Mouse (Mus musculus) lung, postnatal 0 days (tissue): Measurements from ENCODE around the gene Aven. TPM values are rescaled to one million over a fixed set of nuclear protein-coding genes. Genes with fewer than 3 reads are reported as not detected.

Experiments used
- ATAC-seq: fragments of 200-750 bp; cut with Nextera tagmentation; 2 replicates; pipeline ENCODE4 v1.8.0; 2017; ENCODE audit warnings: moderate library complexity
- DNase-seq: peaks from one replicate; pipeline ENCODE4 v3.0.0-alpha.2; 2016; ENCODE audit warnings: low spot score
- H3K27ac ChIP-seq: fragments of 300-500 bp; sonication (generic); 2 replicates; pipeline ENCODE4 v1.5.1; 2014; ENCODE audit warnings: antibody characterized with exemption, mild to moderate bottlenecking, low read length, mixed read lengths
- H3K27me3 ChIP-seq: fragments of 300-500 bp; sonication (generic); replicated peaks from 2 replicates; pipeline ENCODE4 v1.6.1; 2014; ENCODE audit warnings: low read length, mixed read lengths; ENCODE audit not compliant: insufficient read depth
- H3K36me3 ChIP-seq: fragments of 300-500 bp; sonication (generic); 2 replicates; pipeline ENCODE4 v1.6.1; 2014; ENCODE audit warnings: low read length, mixed read lengths; ENCODE audit not compliant: insufficient read depth
- H3K4me1 ChIP-seq: fragments of 300-500 bp; sonication (generic); 2 replicates; pipeline ENCODE4 v1.6.1; 2014; ENCODE audit warnings: antibody characterized with exemption, low read depth, low read length, mixed read lengths; ENCODE audit not compliant: insufficient read depth
- H3K4me2 ChIP-seq: fragments of 300-500 bp; sonication (generic); replicated peaks from 2 replicates; pipeline ENCODE4 v1.6.1; 2014; ENCODE audit warnings: low read depth, mild to moderate bottlenecking, low read length, moderate library complexity, mixed read lengths
- H3K4me3 ChIP-seq: fragments of 300-500 bp; sonication (generic); 2 replicates; pipeline ENCODE4 v1.5.1; 2014; ENCODE audit warnings: low read depth, low read length
- H3K9ac ChIP-seq: fragments of 300-500 bp; sonication (generic); replicated peaks from 2 replicates; pipeline ENCODE4 v1.6.1; 2014; ENCODE audit warnings: low read depth, mild to moderate bottlenecking
- H3K9me3 ChIP-seq: fragments of 300-500 bp; sonication (generic); 2 replicates; pipeline ENCODE4 v1.6.1; 2016; ENCODE audit warnings: low read length, mixed read lengths
- CTCF ChIP-seq: IDR thresholded peaks from 2 replicates; pipeline ENCODE4 v1.5.1; 2016; ENCODE audit warnings: antibody characterized with exemption, mild to moderate bottlenecking
- EP300 ChIP-seq: IDR thresholded peaks from 2 replicates; pipeline ENCODE4 v1.6.1; 2016; ENCODE audit warnings: antibody characterized with exemption, mild to moderate bottlenecking, control low read depth
- WGBS: fragments of 180-500 bp; shearing (Covaris S2); extraction: QIAGEN DNeasy Blood & Tissue Kit; methylation state at CpG from one replicate; pipeline ENCODE4 v1.1.7; 2014; 5-methylcytosine and 5-hydroxymethylcytosine counted together
- polyA plus RNA-seq: library from polyadenylated mRNA; unstranded; fragments of >200 nt; fragmentation: Nextera tagmentation; extraction: Ambion mirVana; gene quantifications from 2 replicates; pipeline ENCODE4 v1.2.1, GENCODE M21; 2015

The Aven gene
- polyA plus RNA-seq, 1 experiment from 2014 or later = 2.4 TPM

DNA sequence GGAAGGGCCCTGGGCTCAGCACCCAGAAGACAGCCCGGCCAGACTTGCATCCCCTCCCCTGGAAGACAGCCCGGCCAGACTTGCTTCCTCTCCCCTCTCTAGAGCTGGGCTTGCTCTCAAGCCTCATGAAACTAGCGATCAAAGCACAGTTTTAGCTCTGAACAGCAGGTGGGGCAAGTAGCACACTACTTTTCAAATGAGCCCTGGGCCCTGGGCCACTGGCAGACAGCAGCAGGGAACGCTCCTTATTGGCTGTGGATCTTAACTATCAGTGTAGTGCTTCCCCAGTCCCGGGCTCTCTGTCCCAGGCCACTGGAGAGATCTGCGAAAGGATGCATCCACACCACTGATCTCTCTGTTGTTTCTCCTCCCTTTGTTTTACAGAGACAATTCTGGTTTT is 8.4 kb downstream of the Aven start:
- H3K27ac ChIP-seq = no peak overlapping the region
- 8% methylated on average over 6 of the region's 6 CpGs for WGBS
- ATAC-seq (peak; percentile 90), DNase-seq (peak; percentile 87)
- H3K4me3 ChIP-seq = no peak overlapping the region
- H3K9ac ChIP-seq = no peak overlapping the region
- H3K9me3 ChIP-seq = no peaks in the 10 kb centered on the region
- no peaks in the 10 kb centered on the region for H3K36me3 ChIP-seq
- no peak overlapping the region for H3K4me2 ChIP-seq
- no peak for TF ChIP-seq EP300
- TF ChIP-seq CTCF = peak; percentile 83
- no peaks in the 10 kb centered on the region for H3K4me1 ChIP-seq
- H3K27me3 ChIP-seq = no peaks in the 10 kb centered on the region

DNA sequence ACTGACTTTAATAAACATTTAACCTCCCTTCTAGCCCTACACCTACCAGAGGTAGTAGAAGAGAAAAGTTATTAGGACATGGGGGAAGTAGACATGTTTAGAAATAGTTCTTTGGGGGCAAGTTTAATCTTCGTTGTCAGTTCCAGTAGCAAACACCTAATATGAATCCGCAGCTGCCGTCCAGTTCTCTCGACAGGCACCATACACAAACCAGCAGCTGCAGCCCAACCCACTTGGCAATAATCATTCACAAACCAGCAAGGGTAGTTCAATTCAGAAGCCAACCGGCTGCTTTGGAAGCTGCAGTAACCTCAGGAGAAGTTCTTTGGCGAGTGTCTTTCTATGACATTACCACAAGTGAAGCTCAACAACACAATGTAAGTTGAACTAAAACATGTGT is 11.2 kb downstream of the Aven start:
- Histone ChIP-seq H3K27me3 (no peaks in the 10 kb centered on the region), H3K36me3 (no peaks in the 10 kb centered on the region), H3K9me3 (no peaks in the 10 kb centered on the region), H3K4me1 (no peaks in the 10 kb centered on the region), H3K9ac (no peak overlapping the region), H3K4me2 (no peak overlapping the region), H3K4me3 (no peak overlapping the region), H3K27ac (no peak overlapping the region)
- DNase-seq (no peak), ATAC-seq (no peak)
- 68% methylated on average over 6 of the region's 6 CpGs for WGBS
- TF ChIP-seq EP300 (no peak), CTCF (no peak)

DNA sequence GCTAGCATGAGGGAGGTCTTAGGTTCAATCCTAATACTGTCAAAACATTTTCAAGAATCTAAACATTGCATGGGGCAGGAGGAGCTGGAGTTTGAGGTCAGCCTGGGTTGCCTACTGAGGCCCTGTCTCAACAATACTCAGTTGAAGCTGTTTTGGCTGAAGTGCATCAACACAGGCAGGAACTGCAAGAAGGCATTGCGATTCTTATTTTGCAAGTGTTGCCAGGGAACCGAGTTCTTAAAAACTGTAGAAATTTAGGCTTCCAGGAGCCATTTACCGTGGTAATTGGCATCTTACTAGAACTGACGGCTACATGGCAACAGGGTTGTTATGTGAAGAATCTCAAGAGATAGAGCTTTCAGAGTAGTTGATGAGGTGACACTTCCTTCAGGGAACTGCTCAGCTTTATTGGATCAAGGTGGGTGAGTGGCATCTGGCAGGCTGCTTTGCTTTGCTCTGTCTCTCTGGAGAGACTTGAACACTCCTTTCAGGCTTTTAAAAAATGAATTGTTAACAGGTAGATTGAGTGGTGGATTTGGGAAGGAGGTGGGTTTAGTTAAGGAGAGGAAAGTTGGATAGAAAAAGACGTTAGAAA is 14.2 kb downstream of the Aven start:
- DNase-seq = no peak
- Histone ChIP-seq H3K27me3 (no peaks in the 10 kb centered on the region), H3K27ac (no peak overlapping the region), H3K9me3 (no peaks in the 10 kb centered on the region), H3K9ac (no peak overlapping the region), H3K4me2 (no peak overlapping the region), H3K36me3 (no peaks in the 10 kb centered on the region), H3K4me3 (no peak overlapping the region), H3K4me1 (no peaks in the 10 kb centered on the region)
- TF ChIP-seq EP300 (no peak), CTCF (no peak)
- ATAC-seq = no peak
- WGBS = 70% methylated on average over 5 of the region's 5 CpGs

DNA sequence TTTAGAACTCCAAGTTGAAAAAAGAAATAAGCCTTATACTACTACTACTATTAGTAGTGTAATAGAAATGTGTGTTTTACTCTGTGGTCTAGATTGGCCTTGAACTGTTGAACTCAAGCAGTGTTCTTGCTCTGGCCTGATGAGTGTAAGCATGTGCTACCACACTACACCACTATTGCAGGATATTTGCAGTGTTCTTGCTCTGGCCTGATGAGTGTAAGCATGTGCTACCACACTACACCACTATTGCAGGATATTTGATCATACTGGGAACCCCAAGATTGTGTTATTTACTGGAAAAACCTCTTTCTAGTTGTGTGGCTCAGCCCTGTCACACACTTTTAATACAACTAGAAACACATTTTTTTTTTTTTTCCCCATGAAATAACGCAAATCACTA is 14.7 kb downstream of the Aven start:
- H3K4me1 ChIP-seq = no peaks in the 10 kb centered on the region
- no peaks in the 10 kb centered on the region for H3K27me3 ChIP-seq
- no peak overlapping the region for H3K27ac ChIP-seq
- no peak overlapping the region for H3K4me2 ChIP-seq
- ATAC-seq (no peak), DNase-seq (no peak)
- no peaks in the 10 kb centered on the region for H3K9me3 ChIP-seq
- H3K36me3 ChIP-seq = no peaks in the 10 kb centered on the region
- 85% methylated on average over 1 of the region's 1 CpGs for WGBS
- H3K4me3 ChIP-seq = no peak overlapping the region
- H3K9ac ChIP-seq = no peak overlapping the region
- no peak for TF ChIP-seq CTCF
- no peak for TF ChIP-seq EP300

DNA sequence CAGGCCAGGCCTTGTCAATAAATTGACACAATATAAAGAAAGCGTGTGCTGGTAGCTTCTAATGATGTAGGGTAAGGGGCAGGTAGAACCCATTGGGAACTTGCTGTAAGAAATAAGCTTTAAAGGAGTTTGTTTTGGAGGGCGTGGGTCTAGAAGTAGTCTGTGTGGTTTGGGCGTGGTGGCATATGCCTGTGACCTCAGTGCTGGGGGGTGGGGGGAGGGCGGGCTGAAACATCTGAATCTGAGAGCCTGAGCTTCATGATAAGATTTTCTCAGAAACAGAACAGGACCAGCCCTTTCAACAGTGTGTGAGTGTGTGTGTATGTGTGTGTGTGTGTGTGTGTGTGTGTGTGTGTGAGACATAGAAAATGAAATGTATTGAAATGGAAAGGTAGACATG is 17.4 kb downstream of the Aven start:
- no peak overlapping the region for H3K27ac ChIP-seq
- no peak overlapping the region for H3K4me2 ChIP-seq
- ATAC-seq (peak; percentile 63), DNase-seq (peak; percentile 32)
- H3K4me3 ChIP-seq = no peak overlapping the region
- no peaks in the 10 kb centered on the region for H3K36me3 ChIP-seq
- H3K4me1 ChIP-seq = no peaks in the 10 kb centered on the region
- no peaks in the 10 kb centered on the region for H3K9me3 ChIP-seq
- no peaks in the 10 kb centered on the region for H3K27me3 ChIP-seq
- H3K9ac ChIP-seq = no peak overlapping the region
- TF ChIP-seq EP300 (no peak), CTCF (no peak)
- WGBS = 68% methylated on average over 4 of the region's 4 CpGs

DNA sequence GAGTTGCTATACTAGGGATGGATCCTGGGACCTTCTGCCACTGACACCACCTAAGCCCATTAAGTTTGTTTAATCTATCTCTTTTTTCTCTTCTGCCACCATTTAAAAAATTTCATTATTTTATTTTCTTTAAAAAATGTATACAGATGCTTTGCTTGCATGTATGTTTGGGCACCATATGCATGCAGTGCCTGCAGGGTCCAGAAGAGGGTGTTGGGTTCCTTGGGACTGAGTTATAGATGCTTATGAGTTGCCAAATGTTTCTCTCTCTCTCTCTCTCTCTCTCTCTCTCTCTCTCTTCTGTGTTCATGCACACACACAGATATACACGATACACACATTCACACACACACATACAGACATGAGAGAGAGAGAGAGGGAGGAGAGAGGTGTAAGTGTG is 20.3 kb downstream of the Aven start:
- 83% methylated on average over 1 of the region's 1 CpGs for WGBS
- H3K27ac ChIP-seq = no peak overlapping the region

DNA sequence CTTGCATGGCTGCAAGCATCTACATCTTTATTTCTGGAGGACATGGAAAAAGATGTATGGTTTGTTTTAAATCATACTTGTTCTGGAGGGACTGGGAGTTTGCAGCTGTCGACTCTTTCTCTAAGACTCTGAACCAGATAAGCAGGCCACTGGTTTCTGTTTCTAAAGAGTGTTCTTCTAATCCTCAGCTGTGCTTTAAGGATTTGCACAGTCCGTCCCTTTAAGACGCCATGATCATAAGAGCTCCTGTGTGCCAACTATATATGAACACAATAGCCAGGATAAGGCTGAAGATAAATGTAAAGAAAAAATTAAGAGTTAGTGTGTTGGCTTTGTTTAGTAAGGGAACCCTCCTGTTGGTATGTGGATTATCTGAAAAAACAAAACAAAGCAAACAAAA is 24.0 kb downstream of the Aven start:
- no peak overlapping the region for H3K9ac ChIP-seq
- H3K4me3 ChIP-seq = no peak overlapping the region
- TF ChIP-seq CTCF = no peak
- no peak for TF ChIP-seq EP300
- no peaks in the 10 kb centered on the region for H3K36me3 ChIP-seq
- ATAC-seq (no peak), DNase-seq (no peak)
- no peaks in the 10 kb centered on the region for H3K27me3 ChIP-seq
- no peaks in the 10 kb centered on the region for H3K4me1 ChIP-seq
- H3K4me2 ChIP-seq = no peak overlapping the region
- H3K9me3 ChIP-seq = no peaks in the 10 kb centered on the region
- H3K27ac ChIP-seq = no peak overlapping the region
- WGBS = 78% methylated on average over 3 of the region's 3 CpGs

More for the DNA sequence above, 20.3 kb downstream of the Aven start:
- TF ChIP-seq EP300 (no peak), CTCF (no peak)
- Histone ChIP-seq H3K4me2 (no peak overlapping the region), H3K9me3 (no peaks in the 10 kb centered on the region), H3K36me3 (no peaks in the 10 kb centered on the region), H3K4me3 (no peak overlapping the region), H3K9ac (no peak overlapping the region), H3K27me3 (no peaks in the 10 kb centered on the region), H3K4me1 (no peaks in the 10 kb centered on the region)
- ATAC-seq (no peak), DNase-seq (no peak)
